Mouse (Mus musculus): Measurements from ENCODE around the gene Dpp4.

The Dpp4 gene

GRCm38 (mm10) chr2:62412081-62412821, at the start of gene Dpp4:
TSS of gene Dpp4 (minus strand) at chr2:62412231.
- in situ Hi-C loops (cut with MseI, MboI), result no loop called here

GRCm38 (mm10) chr2:62460815-62461450, 48.9 kb upstream of the Dpp4 start:
- in situ Hi-C loops (cut with MseI, MboI), result loop anchor here in 1 of 2 experiments (25.0 kb wide), 1 partner anchor 474 kb away; no protein-coding TSS in a partner anchor

DNA sequence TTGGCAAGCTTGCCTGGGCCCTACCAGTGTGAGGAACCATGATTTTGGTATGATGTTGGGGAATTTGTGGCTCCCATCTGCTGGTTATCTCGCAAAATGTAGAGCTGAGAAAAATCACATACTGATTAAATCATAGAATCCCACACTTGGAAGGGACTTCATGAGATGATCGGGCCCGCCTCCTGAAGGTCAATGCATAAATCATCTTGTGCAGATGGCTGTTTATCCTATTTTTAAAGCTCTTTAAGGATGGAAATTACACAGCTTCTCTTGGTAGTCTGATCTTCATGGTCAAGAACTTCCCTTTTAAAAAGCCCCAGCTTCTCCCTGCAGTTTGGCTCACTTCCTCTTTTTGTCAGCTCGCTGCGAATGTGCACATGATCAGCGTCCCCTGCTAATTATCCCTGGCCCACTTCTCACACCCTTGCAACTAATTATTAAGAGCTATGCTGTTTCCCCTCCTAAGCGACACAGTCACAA, 48.2 kb upstream of the Dpp4 start:
- in situ Hi-C loops (cut with MseI, MboI), result loop anchor here in 1 of 2 experiments (25.0 kb wide), 1 partner anchor 473 kb away; no protein-coding TSS in a partner anchor

- in situ Hi-C loops (cut with MseI, MboI), result loop anchor here in 1 of 2 experiments (25.0 kb wide), 1 partner anchor 472 kb away; no protein-coding TSS in a partner anchor
Measured at GRCm38 (mm10) chr2:62459241-62460174, 47.5 kb upstream of the Dpp4 start.

GRCm38 (mm10) chr2:62458070-62458469, 46.0 kb upstream of the Dpp4 start:
- in situ Hi-C loops (cut with MseI, MboI), result loop anchor here in 1 of 2 experiments (25.0 kb wide), 1 partner anchor 471 kb away; no protein-coding TSS in a partner anchor

GRCm38 (mm10) chr2:62454991-62455390, 43.0 kb upstream of the Dpp4 start:
- in situ Hi-C loops (cut with MseI, MboI), result loop anchor here in 1 of 2 experiments (25.0 kb wide), 1 partner anchor 468 kb away; no protein-coding TSS in a partner anchor

GRCm38 (mm10) chr2:62454033-62454432, 42.0 kb upstream of the Dpp4 start:
- in situ Hi-C loops (cut with MseI, MboI), result loop anchor here in 1 of 2 experiments (25.0 kb wide), 1 partner anchor 467 kb away; no protein-coding TSS in a partner anchor

DNA sequence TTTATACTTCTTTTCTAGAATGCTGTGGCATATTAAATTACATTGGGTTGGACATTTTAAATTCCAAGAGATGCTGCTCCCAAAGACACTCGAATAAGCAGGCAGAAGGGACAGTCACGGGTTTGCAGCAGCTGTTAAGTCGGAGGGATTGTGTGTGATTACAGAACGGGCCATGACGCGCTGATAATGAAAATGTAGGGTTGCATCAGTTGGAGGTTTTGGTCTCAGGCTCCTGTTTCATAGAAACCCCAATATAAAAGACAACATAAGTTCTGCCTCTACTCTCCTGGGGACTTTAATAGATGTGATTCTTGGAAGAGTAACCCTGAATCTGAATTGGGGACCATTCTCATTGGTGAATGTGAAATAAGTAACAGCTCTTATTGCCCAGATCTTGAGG, 38.3 kb upstream of the Dpp4 start:
- in situ Hi-C loops (cut with MseI, MboI), result loop anchor here in 1 of 2 experiments (25.0 kb wide), 1 partner anchor 463 kb away; no protein-coding TSS in a partner anchor

DNA sequence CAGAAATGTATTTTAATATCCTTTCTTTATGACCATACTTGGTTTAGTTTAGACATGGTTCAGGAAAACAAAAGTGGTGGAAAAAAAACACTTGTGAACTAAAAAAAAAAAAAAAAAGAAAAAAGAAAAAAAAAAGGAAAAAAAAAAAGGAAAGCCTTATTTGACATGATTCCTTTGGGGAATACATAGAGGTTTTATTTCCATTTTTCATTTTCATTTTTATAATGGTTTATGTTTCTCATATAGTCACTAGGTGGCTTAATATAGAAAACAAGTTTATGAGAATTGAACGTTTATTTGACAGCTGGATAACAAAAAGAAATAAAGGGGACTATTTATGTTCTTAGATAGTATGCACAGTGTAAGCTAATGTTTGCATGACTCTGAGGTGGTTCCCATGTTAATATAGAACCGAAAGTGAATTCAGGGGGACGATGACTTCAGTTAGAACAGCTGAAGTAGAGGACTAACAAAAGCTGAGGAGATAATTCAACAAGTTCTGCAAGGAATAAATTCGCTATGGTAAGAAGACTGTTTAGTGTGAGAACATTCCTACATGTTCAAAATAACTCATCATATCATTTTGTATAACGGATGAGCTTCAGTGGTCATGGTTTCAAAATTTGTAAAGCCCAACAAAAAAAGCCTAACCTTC, 37.8 kb upstream of the Dpp4 start:
- in situ Hi-C loops (cut with MseI, MboI), result loop anchor here in 1 of 2 experiments (25.0 kb wide), 1 partner anchor 463 kb away; no protein-coding TSS in a partner anchor

DNA sequence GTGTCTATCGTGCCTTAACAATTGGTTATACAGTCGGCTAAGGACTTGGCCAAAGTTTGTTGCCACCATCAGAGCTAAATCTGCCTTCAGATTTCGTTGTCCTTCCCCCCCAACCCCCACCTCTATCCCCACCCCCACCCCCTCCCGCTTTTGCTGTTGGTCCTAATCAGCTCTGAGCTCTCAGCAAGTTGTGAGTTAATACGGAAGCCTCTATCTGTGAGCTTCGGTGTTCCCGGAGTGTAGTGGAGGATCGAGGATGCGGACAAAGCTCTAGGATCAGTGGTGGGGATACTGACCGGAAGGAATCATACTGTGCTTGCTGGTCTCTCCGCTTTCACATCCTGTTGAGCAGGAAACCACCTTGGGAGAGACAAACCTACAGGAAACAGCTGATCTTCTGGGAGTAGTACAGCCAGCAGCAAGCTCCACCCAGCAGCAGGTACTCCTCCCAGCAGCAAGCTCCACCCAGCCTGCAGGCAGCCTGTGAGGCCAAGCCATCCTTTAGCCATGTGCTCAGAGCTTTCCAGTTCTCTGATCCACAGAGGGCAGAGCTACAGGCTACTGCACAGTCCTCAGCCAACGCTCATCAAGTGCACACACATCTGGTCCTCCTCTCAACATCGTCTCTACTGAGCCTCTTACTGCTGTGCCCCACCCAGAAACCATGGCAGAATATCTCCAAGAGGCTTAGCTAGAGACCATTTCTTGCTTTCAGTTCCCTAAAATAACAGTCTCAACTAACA, 28.9 kb upstream of the Dpp4 start:
- in situ Hi-C loops (cut with MseI, MboI), result no loop called here

DNA sequence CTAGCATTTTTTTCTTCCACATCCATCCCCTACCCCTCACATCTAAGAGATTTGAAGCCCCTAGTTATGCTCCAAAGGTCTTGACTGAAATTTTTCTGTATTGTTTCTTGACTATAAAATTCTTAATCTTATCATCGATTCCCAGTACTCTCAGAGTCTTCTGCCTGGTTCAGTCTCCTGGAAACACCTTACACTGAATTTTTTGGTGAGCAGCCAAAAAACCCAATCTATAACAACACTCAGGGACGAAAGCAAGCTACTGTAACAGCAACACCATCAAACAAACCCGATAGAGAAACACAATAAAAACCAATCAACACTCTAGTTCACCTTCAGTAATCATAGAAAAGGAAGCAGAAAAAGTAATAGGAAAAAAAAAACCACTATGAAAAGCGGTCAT, 28.1 kb upstream of the Dpp4 start:
- in situ Hi-C loops (cut with MseI, MboI), result no loop called here

DNA sequence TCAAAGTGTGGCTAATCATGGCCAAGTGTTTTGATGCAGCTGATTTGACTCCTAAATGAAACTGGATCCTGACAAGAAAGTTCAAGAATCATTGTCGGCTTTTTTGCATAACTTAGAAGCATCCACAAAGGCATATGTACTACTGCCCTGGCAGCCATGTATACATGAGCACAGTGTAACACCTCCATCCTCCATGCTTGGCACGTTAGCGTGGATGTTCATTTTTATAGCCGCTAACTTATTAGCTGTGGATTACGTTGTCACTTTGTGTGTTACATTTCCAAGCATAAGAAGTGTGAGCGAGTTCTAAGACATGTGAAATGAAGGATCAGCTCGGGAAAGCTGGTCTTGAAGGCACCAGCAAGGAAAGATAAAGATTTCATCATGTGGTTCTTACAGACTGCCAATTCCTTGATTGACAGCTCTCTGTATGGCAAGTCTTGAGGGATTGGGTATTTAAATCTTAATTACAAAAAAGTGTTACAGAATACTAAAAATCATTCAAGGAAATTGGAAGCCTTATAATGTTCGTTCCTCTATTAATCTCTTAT, 19.3 kb upstream of the Dpp4 start:
- in situ Hi-C loops (cut with MseI, MboI), result no loop called here

DNA sequence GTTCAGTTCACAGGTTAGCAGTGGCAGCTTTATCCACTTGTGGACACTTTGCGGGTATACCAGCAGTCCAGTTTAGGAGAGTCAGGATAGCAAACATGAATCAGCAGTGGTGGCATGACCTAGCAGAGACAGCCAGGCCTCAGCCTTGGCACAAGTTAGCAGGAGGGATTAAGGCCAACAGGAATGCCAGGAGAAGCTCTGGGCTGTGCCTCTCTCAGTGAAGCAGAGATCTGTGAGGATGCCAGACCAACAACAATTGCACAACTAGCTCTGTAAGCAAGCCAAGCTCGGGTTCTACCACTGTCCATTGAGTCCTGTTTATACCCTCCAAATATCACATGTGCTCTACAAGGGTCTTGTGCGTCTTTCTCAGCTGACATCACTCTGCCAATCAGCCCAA, 13.9 kb upstream of the Dpp4 start:
- in situ Hi-C loops (cut with MseI, MboI), result no loop called here

DNA sequence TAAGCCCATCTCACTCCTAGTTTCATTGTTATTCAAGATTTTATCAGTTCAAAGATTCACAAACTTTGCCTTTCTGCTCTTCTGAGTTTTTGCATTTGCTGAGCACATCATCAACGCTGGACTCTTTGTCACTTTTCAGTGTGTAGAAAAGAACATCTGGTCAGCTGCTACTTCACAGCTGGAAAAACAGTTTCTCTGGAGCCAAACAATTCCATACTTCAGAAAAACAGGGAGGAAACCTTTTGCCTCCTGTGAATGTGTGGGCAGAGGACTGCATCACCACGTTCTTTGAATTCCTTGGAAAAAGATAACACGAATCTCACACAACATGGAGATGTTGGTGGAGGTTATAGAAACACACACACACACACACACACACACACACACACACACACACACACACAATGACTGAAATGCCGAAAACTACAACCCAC, 11.3 kb upstream of the Dpp4 start:
- in situ Hi-C loops (cut with MseI, MboI), result no loop called here

DNA sequence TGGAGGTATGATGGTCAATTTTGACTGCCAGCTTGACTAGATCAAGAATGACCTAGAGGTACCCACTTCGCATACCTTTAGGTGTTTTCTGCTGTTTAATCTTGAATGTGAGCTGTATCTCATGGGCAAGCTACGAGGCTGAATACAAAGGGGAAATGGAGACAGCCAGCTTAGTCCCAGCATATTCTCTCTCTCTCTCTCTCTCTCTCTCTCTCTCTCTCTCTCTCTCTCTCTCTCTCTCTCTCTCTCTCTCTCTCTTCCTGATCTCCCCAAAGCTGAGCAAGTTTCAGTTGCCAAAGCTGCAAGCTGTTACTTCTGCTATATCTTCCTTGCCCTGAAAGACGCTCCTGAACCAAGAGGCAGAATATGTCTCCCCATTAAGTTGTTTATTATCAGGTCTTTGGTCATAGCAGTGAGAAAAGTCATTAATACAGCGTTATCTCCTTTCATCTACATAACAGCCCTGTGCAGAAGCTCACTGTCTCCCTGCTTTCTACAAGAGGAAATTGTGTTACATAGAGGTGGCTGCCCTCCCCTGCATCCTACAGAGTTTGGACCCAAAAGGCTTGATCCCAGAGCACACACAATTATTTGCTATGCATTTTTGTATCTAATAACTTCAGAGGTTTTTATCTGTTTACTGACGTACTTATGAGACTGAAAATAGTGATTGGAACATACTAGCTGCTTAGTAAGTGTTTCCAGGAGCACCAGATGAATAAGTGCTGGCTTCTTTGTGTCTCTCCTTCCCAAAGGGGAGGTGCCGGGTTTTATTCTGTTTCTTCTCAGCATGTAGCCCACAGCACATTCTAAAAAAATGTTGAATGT, 10.7 kb upstream of the Dpp4 start:
- in situ Hi-C loops (cut with MseI, MboI), result no loop called here

DNA sequence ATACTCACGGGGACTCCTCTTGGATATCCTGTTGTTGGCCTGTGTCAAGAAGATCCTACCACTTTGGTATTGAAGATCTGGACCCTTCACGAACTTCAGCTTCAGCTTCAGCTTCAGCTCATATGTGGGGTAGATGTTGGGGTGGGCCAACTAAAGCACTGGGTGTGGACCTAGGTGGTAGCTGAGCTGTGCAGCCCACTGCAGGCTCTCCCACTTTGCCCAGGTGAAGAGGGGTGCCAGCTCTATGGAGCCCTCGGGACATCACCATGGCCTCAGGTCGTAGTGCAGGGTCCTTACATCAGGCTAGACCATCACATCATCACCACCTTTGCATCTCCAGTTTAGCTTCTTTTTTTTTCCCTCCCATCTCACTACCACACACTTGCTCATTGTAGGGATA, 9.2 kb upstream of the Dpp4 start:
- in situ Hi-C loops (cut with MseI, MboI), result no loop called here

- in situ Hi-C loops (cut with MseI, MboI), result no loop called here
Measured at GRCm38 (mm10) chr2:62420045-62420444, 8.0 kb upstream of the Dpp4 start.

DNA sequence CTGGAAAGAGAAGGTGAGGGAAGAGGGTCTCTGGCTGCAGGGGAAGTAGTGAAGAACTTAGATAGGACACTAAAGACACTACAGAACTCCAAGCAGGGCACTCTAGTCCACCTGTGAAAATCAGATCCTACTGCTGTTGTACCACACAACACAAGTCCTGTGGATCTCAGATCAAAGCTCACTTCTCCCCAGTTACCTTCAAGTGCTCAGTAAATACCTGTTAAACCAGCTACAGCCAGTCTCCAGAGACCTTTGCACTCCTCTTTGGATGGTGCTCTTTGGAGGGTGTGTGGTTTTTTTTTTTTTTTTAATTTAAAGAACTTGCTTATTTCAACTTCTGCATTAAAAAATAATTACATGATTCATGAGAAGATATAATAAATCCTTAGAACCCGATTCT, 5.2 kb upstream of the Dpp4 start:
- in situ Hi-C loops (cut with MseI, MboI), result no loop called here

All from mouse trophoblast stem cell (cell line).